Mouse (Mus musculus): ENCODE data around the gene Btg1.

GRCm38 (mm10) chr10:96663739-96664430 is 47.1 kb downstream of the Btg1 start:
- TF ChIP-seq CTCF (conservative IDR thresholded peaks at IDR 0.05; ENCODE audit: insufficient read depth, insufficient read length, low read depth, low read length): no peak
- no peak for TF ChIP-seq POLR2A (IDR thresholded peaks at IDR 0.05; ENCODE audit: low read depth, low read length)
